Mouse (Mus musculus): ENCODE results near the gene Mbl1.

The Mbl1 gene

DNA sequence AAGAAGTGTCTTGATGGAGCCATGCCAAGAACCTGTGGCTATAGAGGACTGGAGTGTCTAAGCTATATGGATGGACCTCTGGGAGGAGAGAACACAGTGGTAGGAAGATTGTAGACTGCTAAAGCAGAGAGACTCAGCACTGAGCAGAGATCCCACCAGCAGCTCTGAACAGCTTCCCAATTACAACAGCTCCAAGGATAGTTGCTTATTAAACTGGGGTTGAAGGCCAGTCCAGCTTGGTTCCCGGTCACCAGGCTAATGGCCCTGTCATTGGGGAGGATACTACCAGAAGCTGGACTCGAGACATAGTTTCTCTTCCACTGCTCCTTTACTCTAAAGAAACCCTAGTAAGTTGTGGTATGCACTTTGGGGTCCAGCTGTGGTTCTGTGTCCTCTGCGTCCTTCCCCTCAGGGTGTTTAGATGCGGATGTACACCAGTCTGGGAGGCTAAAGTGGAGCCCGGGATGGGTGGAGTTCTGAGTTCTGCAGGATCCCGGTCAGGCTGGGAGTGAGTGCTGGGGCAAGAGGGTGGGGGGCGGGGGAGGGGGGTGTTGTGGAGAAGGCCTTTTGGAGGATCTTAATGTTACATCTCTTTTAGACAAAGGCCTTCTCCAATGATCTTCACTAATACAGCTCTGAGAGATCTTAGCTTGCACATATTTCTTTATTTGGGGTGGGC lies at the start of gene Mbl1:
Mbl1 (plus strand) TSS at position 239 of the 679 bp plus-strand sequence.
- no peak for DNase-seq (ENCODE audit: low spot score in 2 of 2)

DNA sequence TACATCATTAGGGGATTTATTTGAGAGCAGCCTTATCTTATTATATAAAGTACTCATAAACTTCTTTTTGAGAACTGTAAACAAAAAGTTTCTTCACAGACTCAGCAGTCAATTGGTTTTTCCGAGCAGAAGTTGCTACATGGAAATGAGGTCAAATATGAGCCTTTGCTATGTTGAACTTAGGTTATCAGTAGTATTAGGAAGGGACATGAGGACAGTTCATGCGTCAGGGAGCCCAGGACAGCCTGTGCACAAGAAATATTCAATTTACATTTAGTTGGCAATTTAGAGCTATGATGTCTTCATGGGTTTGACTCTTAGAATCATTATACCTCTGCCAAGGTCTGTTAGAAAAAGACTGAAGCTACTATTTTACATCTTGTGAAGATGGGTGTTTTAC lies 49.0 kb upstream of the Mbl1 start:
- no peak for DNase-seq (ENCODE audit: low spot score in 2 of 2)

DNA sequence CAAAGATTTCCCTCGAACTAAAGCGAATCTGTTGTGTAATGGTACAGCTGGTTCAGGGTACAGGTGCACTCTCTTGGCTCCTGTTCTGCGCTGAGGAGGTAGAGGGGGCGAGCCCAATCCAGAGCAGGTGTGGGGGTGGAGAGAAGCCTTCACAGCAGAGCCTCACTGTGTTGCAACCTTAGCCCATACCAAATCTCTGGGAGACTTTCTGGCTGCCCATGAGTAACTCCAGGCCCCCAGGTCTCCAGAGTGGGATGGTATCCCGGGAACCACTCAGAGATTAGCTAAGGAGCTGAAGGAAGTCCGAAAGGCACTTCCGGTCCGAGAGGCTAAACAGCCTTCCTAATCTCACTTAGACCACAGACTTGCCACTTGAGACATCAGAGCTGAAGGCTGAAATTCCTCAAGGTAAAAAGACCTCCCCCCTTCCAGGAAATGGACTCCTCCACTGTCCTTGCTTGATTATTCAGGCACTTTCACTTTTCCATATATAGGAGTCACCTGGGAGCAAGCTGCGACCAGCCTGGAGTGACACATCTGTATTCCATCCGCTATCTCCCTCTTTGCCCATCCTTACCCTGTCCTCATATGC lies 46.3 kb upstream of the Mbl1 start, which contains the start of gene Mat1a:
Mat1a (plus strand) TSS at position 183 of the 592 bp plus-strand sequence.
- no peak for DNase-seq (ENCODE audit: low spot score in 2 of 2)

DNA sequence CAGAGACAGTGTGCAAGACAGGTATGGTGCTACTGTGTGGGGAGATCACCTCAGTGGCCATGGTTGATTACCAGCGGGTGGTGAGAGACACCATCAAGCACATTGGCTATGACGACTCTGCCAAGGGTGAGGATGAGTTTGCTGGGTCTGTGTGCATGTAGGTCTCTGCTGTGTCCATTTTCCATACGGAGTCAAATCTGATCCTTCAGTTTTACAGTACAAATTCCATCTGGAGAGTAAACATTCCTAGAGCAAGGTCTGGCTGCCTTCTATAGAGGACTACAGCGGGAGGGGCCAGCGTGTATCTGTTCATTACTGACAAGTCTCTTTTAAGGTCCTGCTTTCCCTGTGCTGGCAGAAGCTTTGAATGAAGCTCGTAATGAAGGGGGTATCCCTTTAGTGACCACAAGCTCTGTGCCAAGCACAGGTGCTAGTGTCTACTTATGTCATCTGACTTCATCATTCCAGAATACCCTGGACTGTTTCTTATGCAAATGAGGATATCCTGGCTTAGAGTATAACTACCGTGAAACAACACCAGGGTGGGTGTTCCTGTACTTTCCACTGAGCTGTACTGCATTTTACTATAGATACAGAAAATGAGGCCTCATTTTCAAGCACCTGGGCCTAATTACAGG lies 40.1 kb upstream of the Mbl1 start:
- DNase-seq (ENCODE audit: low spot score in 2 of 2) = no peak

GRCm38 (mm10) chr14:41112944-41113343 lies 38.3 kb upstream of the Mbl1 start:
- no peak for DNase-seq (ENCODE audit: low spot score in 2 of 2)

GRCm38 (mm10) chr14:41116271-41116670 lies 35.0 kb upstream of the Mbl1 start:
- DNase-seq (ENCODE audit: low spot score in 2 of 2) = no peak

DNA sequence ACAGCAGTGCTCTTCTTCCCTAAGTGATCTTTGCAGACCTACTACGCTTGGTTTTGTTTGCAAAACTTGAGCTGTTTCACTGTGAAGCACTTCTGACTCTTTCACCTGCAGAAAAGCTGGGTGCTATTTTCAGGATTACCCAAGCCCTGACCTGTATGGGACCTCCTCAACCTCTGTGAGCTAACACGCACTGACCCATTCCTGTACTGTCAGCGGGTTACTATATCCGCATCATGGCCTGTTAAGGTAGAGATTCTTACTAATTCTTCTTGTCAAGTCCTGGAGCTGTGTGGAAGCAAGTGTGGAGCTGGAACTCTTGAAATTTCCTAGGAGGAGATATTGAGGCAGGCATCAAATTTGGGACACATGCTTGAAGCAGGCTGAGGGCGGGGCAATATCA lies 26.6 kb upstream of the Mbl1 start:
- DNase-seq (ENCODE audit: low spot score in 2 of 2) = no peak

DNA sequence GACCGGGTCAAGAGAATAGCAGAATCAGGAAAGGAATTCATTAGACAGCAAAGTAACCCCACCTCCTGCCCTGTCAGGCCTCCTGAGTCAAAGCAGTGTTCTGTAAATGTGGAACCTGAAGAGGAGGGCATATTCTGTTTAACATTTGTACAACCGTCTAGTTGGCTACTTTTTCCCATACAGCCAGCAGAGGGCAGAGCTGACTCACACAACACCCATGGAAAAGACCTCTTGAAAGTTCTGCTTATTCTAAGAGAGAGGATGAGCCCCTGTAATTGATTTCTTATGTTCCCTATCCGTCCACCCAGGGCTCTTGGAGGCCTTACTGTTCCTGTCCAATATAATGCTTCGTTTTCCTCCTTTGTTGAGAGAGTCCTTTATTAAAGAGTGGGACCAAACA lies 23.3 kb upstream of the Mbl1 start:
- peak in 1 of 2 experiments; percentile 19 for DNase-seq (ENCODE audit: low spot score in 2 of 2)

DNA sequence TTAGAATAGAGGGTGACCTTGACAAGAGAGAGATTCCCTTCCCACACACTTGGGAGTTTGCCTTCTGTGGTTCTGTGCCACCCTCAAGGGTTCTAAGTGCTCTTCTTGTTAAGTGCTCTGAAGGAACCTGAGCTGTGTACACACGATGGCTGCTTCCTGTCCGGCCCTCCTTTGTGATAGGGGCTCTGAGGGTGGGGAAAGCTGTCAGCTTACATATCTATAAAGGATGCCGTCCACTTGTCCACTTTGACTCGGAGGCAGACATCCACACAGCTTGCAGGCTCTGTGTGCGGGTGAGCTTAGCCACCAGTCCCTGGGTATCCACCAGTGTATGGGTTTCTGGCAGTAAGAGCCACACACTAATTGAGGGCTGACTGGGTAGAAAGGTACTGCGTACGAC lies 19.7 kb upstream of the Mbl1 start, which contains the start of gene Sftpa1:
Sftpa1 (plus strand) TSS at position 243 of the 400 bp plus-strand sequence.
- DNase-seq (ENCODE audit: low spot score in 2 of 2) = no peak

DNA sequence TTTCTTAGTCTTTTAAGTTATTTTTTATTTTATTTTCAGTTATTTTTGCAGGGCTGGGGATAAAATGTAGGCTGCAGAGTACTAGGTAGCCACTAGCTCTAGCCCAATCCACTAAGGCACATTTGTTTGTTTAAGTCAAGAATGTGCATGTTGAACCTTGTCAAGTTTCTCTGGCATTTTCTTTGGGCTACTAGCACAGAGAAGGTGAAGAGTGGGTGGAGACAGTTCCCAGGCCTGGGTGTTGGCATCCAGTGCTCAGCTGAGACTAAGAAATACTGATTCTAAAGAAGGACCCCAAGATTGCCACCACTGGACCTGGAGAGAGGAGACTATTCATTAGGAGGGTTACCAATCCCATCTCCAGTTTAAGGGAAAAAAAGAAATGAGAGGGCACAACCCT lies 14.3 kb upstream of the Mbl1 start:
- DNase-seq (ENCODE audit: low spot score in 2 of 2) = no peak

DNA sequence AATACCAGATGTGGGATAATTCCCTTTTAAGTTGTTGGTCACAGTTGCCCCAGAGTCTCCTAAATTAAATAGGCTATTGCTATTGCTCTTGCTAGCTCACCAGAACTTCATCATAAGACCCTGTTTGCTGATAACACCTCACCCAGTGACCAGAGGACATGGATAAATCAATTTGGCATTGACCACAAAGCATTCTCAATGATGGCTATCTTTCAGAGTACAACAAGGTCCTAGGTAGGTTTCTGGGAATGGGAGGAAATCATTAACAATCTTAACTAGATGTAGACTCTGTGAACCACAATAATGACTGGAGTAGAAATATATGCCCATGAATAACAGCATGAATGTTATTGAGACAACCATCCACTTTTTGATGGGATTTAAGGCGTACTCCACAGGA lies 10.6 kb upstream of the Mbl1 start:
- no peak for DNase-seq (ENCODE audit: low spot score in 2 of 2)

- no peak for DNase-seq (ENCODE audit: low spot score in 2 of 2)
These were observed 5.2 kb upstream of the Mbl1 start for GRCm38 (mm10) chr14:41146035-41146434.

DNA sequence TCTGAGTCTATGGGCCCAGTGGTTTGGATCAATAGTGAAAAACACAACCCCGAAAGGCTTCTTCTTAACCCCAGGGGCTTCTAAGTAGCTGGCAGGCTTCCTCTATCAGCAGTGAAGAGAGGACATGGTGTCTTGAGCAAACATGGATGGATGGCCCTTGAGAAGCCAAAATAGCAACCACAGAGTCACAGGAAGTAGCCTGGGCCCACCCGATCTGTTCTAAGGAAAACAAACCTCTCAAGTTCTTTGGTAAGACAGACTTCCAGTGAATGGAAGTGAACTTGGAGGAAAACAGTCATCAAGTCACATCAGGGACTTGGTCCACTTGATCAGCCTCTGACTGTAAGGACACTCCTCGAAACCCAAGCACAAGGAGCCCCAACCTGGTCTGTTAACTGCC lies 4.3 kb upstream of the Mbl1 start:
- no peak for DNase-seq (ENCODE audit: low spot score in 2 of 2)

DNA sequence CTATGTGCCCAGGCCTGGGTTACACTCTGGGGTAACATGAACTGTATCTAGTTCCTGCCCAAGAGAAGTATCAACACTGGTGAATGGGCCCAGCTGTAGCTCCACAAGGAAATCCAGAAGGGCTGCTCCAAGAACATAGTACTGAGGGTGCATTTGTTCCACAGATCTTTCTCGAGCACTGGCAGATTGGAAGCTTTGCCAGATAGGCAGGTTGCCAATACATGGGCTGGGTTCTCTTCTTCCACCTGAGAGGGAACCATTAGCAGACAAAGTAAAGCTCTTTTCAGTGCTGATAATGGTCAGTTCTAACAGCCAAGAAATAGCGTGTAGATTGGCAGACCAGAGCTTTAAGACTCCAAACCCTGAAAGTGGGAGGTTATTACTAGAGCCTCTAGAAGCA lies 3.9 kb upstream of the Mbl1 start:
- DNase-seq (ENCODE audit: low spot score in 2 of 2) = no peak

- no peak for DNase-seq (ENCODE audit: low spot score in 2 of 2)
These were observed 8.8 kb downstream of the Mbl1 start for GRCm38 (mm10) chr14:41160076-41160475.

DNA sequence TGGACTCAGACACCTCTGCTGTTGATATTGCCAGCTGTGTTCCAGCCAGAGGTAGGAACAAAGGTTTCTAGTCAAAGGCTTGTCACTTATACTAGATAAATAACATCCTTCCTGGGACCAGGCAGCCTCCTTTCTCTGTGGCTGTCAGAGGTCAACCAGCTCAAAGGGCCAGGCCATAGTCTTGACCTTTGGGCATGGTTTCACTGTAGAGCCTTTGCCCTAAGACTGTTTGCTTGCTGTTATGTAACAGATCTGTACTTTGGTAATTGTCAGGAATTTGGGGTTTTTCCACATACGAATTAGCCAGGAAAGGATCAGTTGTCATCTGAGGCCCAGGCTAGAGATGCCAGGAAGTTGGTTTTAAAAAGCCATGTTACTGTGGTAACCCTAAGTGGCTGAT lies 9.5 kb downstream of the Mbl1 start:
- no peak for DNase-seq (ENCODE audit: low spot score in 2 of 2)

DNA sequence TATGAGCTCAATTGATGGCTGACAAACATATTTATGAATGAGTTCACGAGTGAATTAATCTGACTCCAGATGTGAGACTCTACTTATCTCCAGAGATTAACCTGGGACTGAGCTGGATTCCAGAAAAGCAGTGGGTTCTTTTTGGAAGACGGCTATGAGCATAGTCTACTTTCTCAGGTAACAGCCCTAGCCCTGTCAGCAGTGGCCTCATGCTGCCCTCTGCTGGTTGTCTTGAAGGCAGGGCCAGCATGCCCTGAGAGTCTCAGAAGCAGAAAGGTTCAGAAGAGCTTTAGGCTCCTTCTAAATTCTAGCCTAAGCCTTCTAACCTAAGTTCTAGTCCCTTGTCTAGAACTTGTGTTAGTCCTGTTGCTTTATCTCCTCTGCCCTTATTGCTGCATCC lies 11.4 kb downstream of the Mbl1 start:
- DNase-seq (ENCODE audit: low spot score in 2 of 2) = peak in 1 of 2 experiments; percentile 27

GRCm38 (mm10) chr14:41167278-41167677 lies 16.0 kb downstream of the Mbl1 start:
- DNase-seq (ENCODE audit: low spot score in 2 of 2) = no peak

DNA sequence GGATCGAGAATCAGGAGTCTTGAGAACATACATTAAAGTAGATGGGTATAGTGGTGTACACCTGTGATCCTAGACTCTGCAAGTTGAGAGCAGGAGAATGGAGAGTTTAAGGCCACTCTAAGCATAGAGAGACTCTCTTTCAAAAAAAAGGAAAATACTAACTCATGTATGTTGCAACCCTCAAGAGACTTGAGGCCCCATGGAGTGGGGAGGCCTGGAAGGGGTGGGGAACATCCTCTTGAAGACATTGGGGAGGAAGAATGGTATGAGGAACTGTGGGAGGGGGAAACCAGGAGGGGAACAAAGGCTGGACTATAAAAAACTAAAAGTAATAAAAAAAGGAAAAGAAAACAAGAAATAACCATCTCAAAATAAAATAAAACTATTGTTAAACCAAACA lies 17.3 kb downstream of the Mbl1 start:
- no peak for DNase-seq (ENCODE audit: low spot score in 2 of 2)

- no peak for DNase-seq (ENCODE audit: low spot score in 2 of 2)
These were observed 19.3 kb downstream of the Mbl1 start for GRCm38 (mm10) chr14:41170514-41170913.

DNA sequence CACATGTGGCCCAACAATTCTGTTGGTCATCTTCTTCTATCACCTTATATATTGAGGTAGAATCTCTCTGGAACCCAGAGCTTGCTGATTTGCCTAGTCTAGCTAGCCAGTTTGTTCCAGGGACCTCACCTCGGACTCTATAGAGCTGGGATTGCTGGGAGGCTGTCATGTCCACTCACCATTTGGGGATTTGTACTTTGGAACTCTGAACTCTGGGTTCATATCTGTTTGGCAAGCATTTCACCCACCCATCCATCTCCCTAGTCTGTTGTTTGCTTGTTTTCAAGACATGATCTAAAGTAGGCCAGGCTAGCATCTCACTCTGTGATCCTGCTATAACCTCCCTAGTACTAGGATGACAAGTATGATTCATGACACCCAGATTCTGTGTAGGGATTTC lies 23.5 kb downstream of the Mbl1 start:
- DNase-seq (ENCODE audit: low spot score in 2 of 2) = no peak

DNA sequence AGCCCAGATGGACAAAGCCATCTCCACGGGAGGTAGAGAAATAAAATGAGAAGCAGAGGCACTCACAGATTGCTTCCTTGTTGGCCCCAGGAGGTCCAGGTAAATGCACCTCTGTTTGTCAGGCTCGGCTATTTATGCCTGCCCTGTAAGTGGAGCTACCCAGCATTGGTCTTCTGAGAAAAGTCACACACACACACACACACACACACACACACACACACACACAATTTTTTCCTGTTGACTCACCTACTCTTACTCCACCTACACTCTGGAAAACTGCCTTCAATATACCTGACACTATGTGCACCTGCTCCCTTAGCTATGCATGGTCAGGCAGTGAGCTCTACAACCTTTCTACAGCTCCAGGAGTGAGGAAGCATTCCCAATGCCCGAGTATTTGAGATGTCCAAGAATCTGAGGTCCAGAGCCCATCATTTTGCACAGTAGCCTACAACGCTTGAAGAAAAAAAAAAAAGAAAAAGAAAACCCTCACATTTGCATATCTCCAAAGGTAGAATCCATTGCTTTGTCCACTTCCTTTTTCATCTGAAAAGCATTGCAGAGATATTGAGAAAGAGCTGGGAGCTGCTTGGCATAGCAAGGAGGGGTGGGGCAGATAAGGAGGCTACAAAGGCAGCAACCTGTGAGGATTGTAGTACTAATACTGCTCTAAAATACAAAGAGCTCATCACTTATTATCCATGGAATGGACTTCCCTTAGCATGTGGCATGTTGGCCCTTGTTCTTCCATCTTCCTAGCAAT lies 34.0 kb downstream of the Mbl1 start, which contains the start of gene Sftpd:
Sftpd (minus strand) TSS at position 91 of the 763 bp plus-strand sequence.
- DNase-seq (ENCODE audit: low spot score in 2 of 2) = no peak

All from left cerebral cortex, adult 9 months (tissue).